Mouse (Mus musculus) lung, postnatal 14 days (tissue): Measurements from ENCODE around the gene Maml3.

Experiments used
- DNase-seq: peaks from one replicate; pipeline ENCODE4 v3.0.0; 2021

Maml3 gene

GRCm38 (mm10) chr3:51771839-51772630, 332.8 kb downstream of the Maml3 start:
- no peak for DNase-seq

GRCm38 (mm10) chr3:51769196-51769595, 335.7 kb downstream of the Maml3 start:
- DNase-seq: no peak

- DNase-seq: no peak
Observed at GRCm38 (mm10) chr3:51765220-51765923, 339.5 kb downstream of the Maml3 start.

- DNase-seq: no peak
Observed at GRCm38 (mm10) chr3:51764175-51764574, 340.7 kb downstream of the Maml3 start.

GRCm38 (mm10) chr3:51762900-51763299, 342.0 kb downstream of the Maml3 start:
- DNase-seq: no peak

GRCm38 (mm10) chr3:51759534-51759933, 345.3 kb downstream of the Maml3 start:
- DNase-seq: no peak

- no peak for DNase-seq
Observed at GRCm38 (mm10) chr3:51757032-51757431, 347.8 kb downstream of the Maml3 start.

- DNase-seq: no peak
Observed at GRCm38 (mm10) chr3:51756283-51756682, 348.6 kb downstream of the Maml3 start.

- no peak for DNase-seq
Observed at GRCm38 (mm10) chr3:51753262-51753661, 351.6 kb downstream of the Maml3 start.

- no peak for DNase-seq
Observed at GRCm38 (mm10) chr3:51751440-51751839, 353.4 kb downstream of the Maml3 start.

- peak; percentile 65 for DNase-seq
Observed at GRCm38 (mm10) chr3:51749812-51750481, 354.9 kb downstream of the Maml3 start.

GRCm38 (mm10) chr3:51749421-51749811, 355.5 kb downstream of the Maml3 start:
- DNase-seq: no peak

GRCm38 (mm10) chr3:51748436-51749376, 356.2 kb downstream of the Maml3 start:
- no peak for DNase-seq

GRCm38 (mm10) chr3:51746816-51747215, 358.1 kb downstream of the Maml3 start:
- DNase-seq: no peak

GRCm38 (mm10) chr3:51745162-51745561, 359.7 kb downstream of the Maml3 start:
- no peak for DNase-seq

GRCm38 (mm10) chr3:51744339-51744759, 360.5 kb downstream of the Maml3 start:
- DNase-seq: peak; percentile 35

GRCm38 (mm10) chr3:51742405-51742804, 362.5 kb downstream of the Maml3 start:
- no peak for DNase-seq

GRCm38 (mm10) chr3:51741824-51742223, 363.1 kb downstream of the Maml3 start:
- no peak for DNase-seq

- DNase-seq: no peak
Observed at GRCm38 (mm10) chr3:51739835-51740112, 365.1 kb downstream of the Maml3 start.

- no peak for DNase-seq
Observed at GRCm38 (mm10) chr3:51739049-51739834, 365.6 kb downstream of the Maml3 start.

- DNase-seq: no peak
Observed at GRCm38 (mm10) chr3:51733685-51734084, 371.2 kb downstream of the Maml3 start.
